Mouse (Mus musculus): ENCODE data around the gene Slamf7. TPM values are rescaled to one million over a fixed set of nuclear protein-coding genes. Genes with fewer than 3 reads are reported as not detected.

Slamf7 gene
- total RNA-seq (2014; fragmentation: Nextera tagmentation): not detected in 2 replicates
- 0.11 TPM in 1 of 2 replicates, not detected in the other for total RNA-seq (2017)
- not detected in 2 replicates for polyA plus RNA-seq (2012)

DNA sequence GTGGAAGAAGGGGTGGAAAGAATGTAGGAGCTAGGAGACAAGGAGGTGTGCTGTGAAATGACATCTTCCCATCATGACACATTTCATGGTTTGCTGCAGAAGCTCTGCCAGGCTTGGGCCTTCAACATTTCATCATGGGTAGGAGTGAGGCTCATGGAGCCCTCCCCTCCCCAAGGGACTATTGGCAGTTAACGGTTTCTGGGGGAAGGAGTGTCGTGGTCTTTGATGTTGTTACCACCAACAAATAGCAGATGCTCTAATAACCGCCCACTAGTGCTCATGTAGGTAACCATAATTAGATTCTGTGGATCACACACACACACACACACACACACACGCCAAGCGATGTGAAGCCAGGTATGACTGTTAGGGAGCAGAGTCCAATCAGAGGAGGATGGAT is at the start of gene Slamf7:
Gene Slamf7 (minus strand): TSS at position 302 of the 400 bp plus-strand sequence.
- ATAC-seq (ENCODE audit: extremely low read depth, insufficient number of reproducible peaks, low FRiP score, poor library complexity, severe bottlenecking) (no peak), DNase-seq (ENCODE audit: low spot score) (no peak)
- TF ChIP-seq GATA1 (IDR thresholded peaks at IDR 0.05; ENCODE audit: borderline replicate concordance, low read length) (no peak), TAL1 (conservative IDR thresholded peaks at IDR 0.05; ENCODE audit: low read depth, low read length) (no peak)
- Histone ChIP-seq H3K4me1 (ENCODE audit: insufficient read depth, low read depth, low read length) (no peaks in the 10 kb centered on the region), H3K27me3 (ENCODE audit: insufficient read depth, low read length) (no peaks in the 10 kb centered on the region), H3K4me3 (ENCODE audit: low read depth, low read length) (no peak within 1 kb of the TSS), H3K9me3 (replicated peaks) (peaks cover 26% of the 10 kb centered on the region), H3K36me3 (replicated peaks) (no peaks in the 10 kb centered on the region)

DNA sequence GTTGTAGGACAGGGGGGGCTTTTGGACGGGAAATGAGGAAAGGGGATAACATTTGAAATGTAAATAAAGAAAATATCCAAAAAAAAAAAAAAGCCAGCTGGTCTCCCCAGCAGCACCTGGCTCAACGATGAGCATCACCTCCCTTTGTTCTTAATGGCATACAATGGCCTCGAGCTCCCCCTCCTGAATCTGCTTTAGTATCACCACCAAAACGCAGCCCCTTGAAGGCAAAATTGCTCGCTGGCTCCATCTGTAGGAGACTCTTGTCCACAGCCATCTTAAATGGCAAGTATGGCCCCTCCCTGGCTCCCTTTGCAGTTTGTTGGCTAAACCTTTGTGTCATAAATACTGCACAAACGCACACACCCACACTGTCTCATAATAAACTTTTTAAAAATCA is 46.1 kb upstream of the Slamf7 start:
- Histone ChIP-seq H3K4me1 (ENCODE audit: insufficient read depth, low read depth, low read length) (no peaks in the 10 kb centered on the region), H3K36me3 (replicated peaks) (no peaks in the 10 kb centered on the region), H3K27me3 (ENCODE audit: insufficient read depth, low read length) (no peaks in the 10 kb centered on the region), H3K9me3 (replicated peaks) (peaks cover 21% of the 10 kb centered on the region), H3K4me3 (ENCODE audit: low read depth, low read length) (no peak overlapping the region)
- TF ChIP-seq TAL1 (conservative IDR thresholded peaks at IDR 0.05; ENCODE audit: low read depth, low read length) (no peak), POLR2AphosphoS5 (IDR thresholded peaks at IDR 0.05; ENCODE audit: insufficient replicate concordance, low read depth, low read length) (no peak), CTCF (IDR thresholded peaks at IDR 0.05; ENCODE audit: low read depth, low read length) (no peak), GATA1 (IDR thresholded peaks at IDR 0.05; ENCODE audit: borderline replicate concordance, low read length) (no peak), GATA2 (IDR thresholded peaks at IDR 0.05; ENCODE audit: borderline replicate concordance, low read depth, low read length) (no peak)
- ATAC-seq (ENCODE audit: extremely low read depth, insufficient number of reproducible peaks, low FRiP score, poor library complexity, severe bottlenecking) (no peak), DNase-seq (ENCODE audit: low spot score) (no peak)

DNA sequence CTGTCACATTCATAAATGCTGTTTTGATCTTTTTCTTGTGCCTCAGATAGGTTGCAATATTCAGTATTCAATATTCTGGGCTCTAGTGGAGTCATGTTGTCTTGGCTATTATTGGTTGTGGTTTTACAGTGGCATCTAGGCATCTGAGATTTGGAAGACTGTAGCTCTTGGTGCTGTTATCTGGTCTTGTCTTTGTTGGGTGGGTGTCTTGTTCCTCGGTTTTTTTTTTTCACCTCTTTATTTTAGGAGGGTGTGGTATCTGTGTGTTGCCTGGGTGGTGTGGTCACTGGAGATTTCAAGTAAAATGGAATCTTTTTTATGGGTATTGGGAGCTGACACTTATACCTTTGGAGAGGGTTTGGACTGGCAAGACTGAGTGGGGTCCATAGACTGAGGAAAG is 41.1 kb upstream of the Slamf7 start:
- peaks cover 12% of the 10 kb centered on the region for H3K9me3 ChIP-seq (replicated peaks)
- H3K36me3 ChIP-seq (replicated peaks): no peaks in the 10 kb centered on the region
- H3K4me3 ChIP-seq (ENCODE audit: low read depth, low read length): no peak overlapping the region
- no peak for DNase-seq (ENCODE audit: low spot score)
- no peak for ATAC-seq (ENCODE audit: extremely low read depth, insufficient number of reproducible peaks, low FRiP score, poor library complexity, severe bottlenecking)
- no peaks in the 10 kb centered on the region for H3K4me1 ChIP-seq (ENCODE audit: insufficient read depth, low read depth, low read length)
- no peak for TF ChIP-seq GATA2 (IDR thresholded peaks at IDR 0.05; ENCODE audit: borderline replicate concordance, low read depth, low read length)
- H3K27me3 ChIP-seq (ENCODE audit: insufficient read depth, low read length): no peaks in the 10 kb centered on the region

DNA sequence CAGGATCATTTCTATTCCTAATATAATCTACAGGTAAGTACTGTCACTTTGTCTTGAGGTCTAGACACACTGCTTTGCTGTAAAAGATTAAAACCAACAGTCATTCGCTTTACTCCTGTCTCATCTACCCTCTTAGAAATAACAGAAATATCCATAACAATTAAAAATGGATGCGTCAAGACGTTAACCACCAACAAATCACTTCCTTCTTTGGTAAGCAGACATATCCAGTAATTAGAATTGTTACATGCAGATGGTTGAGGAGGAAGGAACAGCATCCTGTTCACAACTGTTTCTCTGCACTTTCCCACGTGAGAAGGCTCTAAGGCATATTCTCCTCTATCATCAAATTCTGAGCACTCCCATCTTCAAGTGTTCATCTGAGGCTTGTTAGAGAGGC is 34.5 kb upstream of the Slamf7 start:
- ATAC-seq (ENCODE audit: extremely low read depth, insufficient number of reproducible peaks, low FRiP score, poor library complexity, severe bottlenecking) (no peak), DNase-seq (ENCODE audit: low spot score) (no peak)
- Histone ChIP-seq H3K4me3 (ENCODE audit: low read depth, low read length) (no peak overlapping the region), H3K36me3 (replicated peaks) (no peaks in the 10 kb centered on the region), H3K4me1 (ENCODE audit: insufficient read depth, low read depth, low read length) (no peaks in the 10 kb centered on the region), H3K9me3 (replicated peaks) (peaks cover 16% of the 10 kb centered on the region), H3K27me3 (ENCODE audit: insufficient read depth, low read length) (no peaks in the 10 kb centered on the region)
- no peak for TF ChIP-seq POLR2AphosphoS5 (IDR thresholded peaks at IDR 0.05; ENCODE audit: insufficient replicate concordance, low read depth, low read length)
- TF ChIP-seq GATA1 (IDR thresholded peaks at IDR 0.05; ENCODE audit: borderline replicate concordance, low read length): no peak
- TF ChIP-seq TAL1 (conservative IDR thresholded peaks at IDR 0.05; ENCODE audit: low read depth, low read length): no peak
- TF ChIP-seq GATA2 (IDR thresholded peaks at IDR 0.05; ENCODE audit: borderline replicate concordance, low read depth, low read length): no peak
- TF ChIP-seq CTCF (IDR thresholded peaks at IDR 0.05; ENCODE audit: low read depth, low read length): no peak

DNA sequence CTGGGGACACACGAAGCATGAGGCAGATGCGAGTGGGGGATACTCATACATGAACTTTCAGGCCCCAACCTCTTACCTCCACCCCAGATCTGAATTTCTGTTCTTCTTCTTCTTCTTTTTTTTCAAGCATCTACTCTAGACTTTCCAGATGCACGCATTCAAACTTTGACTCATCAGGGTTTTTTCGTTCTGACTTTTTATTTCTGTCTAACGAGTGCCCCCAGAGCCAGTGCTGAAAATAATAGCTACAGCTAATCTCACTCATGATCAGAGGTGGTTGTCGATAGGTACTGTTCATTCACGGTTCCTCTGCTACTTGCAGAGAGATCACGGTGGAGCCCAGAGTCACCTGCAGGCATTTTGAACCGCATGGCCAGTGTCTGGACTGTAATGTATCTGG is 32.1 kb upstream of the Slamf7 start:
- H3K9me3 ChIP-seq (replicated peaks): peaks cover 30% of the 10 kb centered on the region
- H3K4me1 ChIP-seq (ENCODE audit: insufficient read depth, low read depth, low read length): no peaks in the 10 kb centered on the region
- no peak overlapping the region for H3K4me3 ChIP-seq (ENCODE audit: low read depth, low read length)
- no peak for ATAC-seq (ENCODE audit: extremely low read depth, insufficient number of reproducible peaks, low FRiP score, poor library complexity, severe bottlenecking)
- no peak for DNase-seq (ENCODE audit: low spot score)
- no peaks in the 10 kb centered on the region for H3K27me3 ChIP-seq (ENCODE audit: insufficient read depth, low read length)
- TF ChIP-seq TAL1 (conservative IDR thresholded peaks at IDR 0.05; ENCODE audit: low read depth, low read length) (no peak), POLR2AphosphoS5 (IDR thresholded peaks at IDR 0.05; ENCODE audit: insufficient replicate concordance, low read depth, low read length) (no peak), GATA1 (IDR thresholded peaks at IDR 0.05; ENCODE audit: borderline replicate concordance, low read length) (no peak), CTCF (IDR thresholded peaks at IDR 0.05; ENCODE audit: low read depth, low read length) (no peak), GATA2 (IDR thresholded peaks at IDR 0.05; ENCODE audit: borderline replicate concordance, low read depth, low read length) (no peak)
- no peaks in the 10 kb centered on the region for H3K36me3 ChIP-seq (replicated peaks)

DNA sequence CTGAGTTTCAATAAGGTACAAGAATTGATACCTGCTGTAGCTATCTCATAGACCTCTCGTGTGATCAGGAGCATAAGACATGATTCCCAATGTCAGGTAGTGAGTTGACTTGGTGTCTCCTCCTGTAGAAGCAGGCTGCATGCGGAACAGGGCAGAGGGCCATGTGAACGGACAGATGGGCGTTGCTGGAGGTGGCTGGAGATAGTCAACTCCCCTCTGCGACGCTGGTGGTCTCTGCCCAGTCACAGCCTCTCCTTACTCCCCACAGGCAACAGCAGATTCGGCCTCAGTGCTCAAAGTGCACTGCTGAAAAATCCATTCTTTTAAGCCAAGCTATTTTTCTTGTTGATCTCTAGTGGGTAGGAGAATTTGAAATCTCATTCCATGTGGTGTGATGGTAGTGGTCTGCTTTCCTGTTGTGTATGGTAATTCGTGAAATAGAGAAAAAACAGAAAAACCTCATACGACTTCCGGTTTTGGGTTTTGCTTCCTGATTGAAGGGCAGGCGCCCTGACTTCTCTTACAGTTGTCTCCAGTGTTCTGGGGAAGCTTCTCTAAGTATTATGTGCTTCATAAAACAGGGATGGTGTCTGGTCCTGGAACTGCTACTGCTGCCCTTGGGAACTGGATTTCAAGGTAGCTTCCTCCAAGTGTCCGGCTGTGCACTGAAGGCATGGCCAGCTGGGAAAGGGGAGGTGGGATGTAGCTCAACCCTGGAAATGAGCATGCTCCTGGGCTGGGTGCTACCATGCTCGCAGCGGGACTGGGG is 28.9 kb upstream of the Slamf7 start, which contains the start of gene Cd48:
Gene Cd48 (plus strand): TSS at position 479 of the 769 bp plus-strand sequence.
- TF ChIP-seq POLR2AphosphoS5 (IDR thresholded peaks at IDR 0.05; ENCODE audit: insufficient replicate concordance, low read depth, low read length) (no peak), GATA1 (IDR thresholded peaks at IDR 0.05; ENCODE audit: borderline replicate concordance, low read length) (no peak), GATA2 (IDR thresholded peaks at IDR 0.05; ENCODE audit: borderline replicate concordance, low read depth, low read length) (no peak), TAL1 (conservative IDR thresholded peaks at IDR 0.05; ENCODE audit: low read depth, low read length) (no peak), CTCF (IDR thresholded peaks at IDR 0.05; ENCODE audit: low read depth, low read length) (no peak)
- ATAC-seq (ENCODE audit: extremely low read depth, insufficient number of reproducible peaks, low FRiP score, poor library complexity, severe bottlenecking) (no peak), DNase-seq (ENCODE audit: low spot score) (no peak)
- peaks cover 36% of the 10 kb centered on the region for H3K9me3 ChIP-seq (replicated peaks)
- no peaks in the 10 kb centered on the region for H3K27me3 ChIP-seq (ENCODE audit: insufficient read depth, low read length)
- no peak within 1 kb of the TSS for H3K4me3 ChIP-seq (ENCODE audit: low read depth, low read length)
- no peaks in the 10 kb centered on the region for H3K4me1 ChIP-seq (ENCODE audit: insufficient read depth, low read depth, low read length)
- H3K36me3 ChIP-seq (replicated peaks): no peaks in the 10 kb centered on the region

Data from G1E (cell line).